Mouse (Mus musculus): ENCODE measurements around the gene Il2rb. TPM values are rescaled to one million over a fixed set of nuclear protein-coding genes. Genes with fewer than 3 reads are reported as not detected.

Il2rb gene
- total and polyA plus RNA-seq, 3 experiments: 0.04 TPM; not detected in 2

DNA sequence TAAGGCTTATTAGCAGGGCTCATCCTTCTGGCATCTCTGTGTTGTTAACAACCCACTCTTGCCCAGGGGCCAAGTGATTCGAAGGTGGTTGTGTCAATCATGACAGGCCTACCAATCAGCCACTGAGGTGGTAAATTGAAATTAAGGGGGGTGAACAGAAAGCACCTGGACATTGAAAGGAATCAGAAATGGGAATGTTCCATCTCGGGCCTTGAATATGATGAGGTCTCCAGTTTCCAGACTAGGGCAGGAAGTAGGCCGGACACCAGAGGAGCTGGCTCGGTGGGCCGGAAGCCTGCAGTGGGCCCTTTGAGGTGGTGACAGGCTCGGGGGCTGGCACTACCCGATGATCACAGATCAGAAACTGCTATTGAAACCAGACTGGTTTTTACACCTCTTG, 32.9 kb upstream of the Il2rb start:
- peak; percentile 58 for DNase-seq (ENCODE audit: low read depth, low spot score)
- Histone ChIP-seq H3K9ac (ENCODE audit: control insufficient read depth, low read depth, low read length, poor library complexity, severe bottlenecking) (no peak overlapping the region), H3K9me3 (replicated peaks; ENCODE audit: insufficient read depth, low read length) (no peaks in the 10 kb centered on the region), H3K4me3 (ENCODE audit: control insufficient read depth in 1 of 2, insufficient read depth in 1 of 2, low read depth in 2 of 2, low read length in 2 of 2) (0 out of 4 replicates have a peak overlapping the region, but pooled peaks of 1 of the 2 experiments have one; percentile 19), H3K36me3 (ENCODE audit: control insufficient read depth in 1 of 2, insufficient read depth in 2 of 2, low read length in 2 of 2) (peaks cover 0 to 3% of the 10 kb centered on the region in 2 experiments; a peak in 1 of 4 replicates), H3K27ac (ENCODE audit: control insufficient read depth, low read depth, low read length) (no peak overlapping the region), H3K4me1 (ENCODE audit: control insufficient read depth in 1 of 2, insufficient read depth in 2 of 2, low read length in 2 of 2) (no peaks in the 10 kb centered on the region; a peak in 1 of 4 replicates), H3K27me3 (ENCODE audit: control insufficient read depth in 1 of 2, insufficient read depth in 2 of 2, low read length in 2 of 2) (peaks cover 1 to 2% of the 10 kb centered on the region in 2 experiments; a peak in 2 of 4 replicates), H3K79me2 (ENCODE audit: control insufficient read depth, insufficient read depth, low read length, poor library complexity) (no peaks in the 10 kb centered on the region)
- TF ChIP-seq ELF1 (IDR thresholded peaks at IDR 0.05; ENCODE audit: low read depth, low read length) (no peak), MYB (IDR thresholded peaks at IDR 0.05; ENCODE audit: low read depth, low read length) (no peak), SMC3 (IDR thresholded peaks at IDR 0.05; ENCODE audit: low read depth, low read length) (no peak), TBP (IDR thresholded peaks at IDR 0.05; ENCODE audit: low read depth, low read length) (no peak), MAZ (IDR thresholded peaks at IDR 0.05; ENCODE audit: low read depth, low read length) (no peak), MYC (IDR thresholded peaks at IDR 0.05; ENCODE audit: low read depth, low read length) (no peak), ETS1 (IDR thresholded peaks at IDR 0.05; ENCODE audit: low read depth, low read length) (no peak), POLR2AphosphoS2 (IDR thresholded peaks at IDR 0.05; ENCODE audit: low read length) (no peak), MAX (IDR thresholded peaks at IDR 0.05; ENCODE audit: low read length) (no peak), KAT2A (conservative IDR thresholded peaks at IDR 0.05; ENCODE audit: low read depth, low read length) (no peak), MXI1 (IDR thresholded peaks at IDR 0.05; ENCODE audit: low read depth, low read length) (no peak), USF2 (IDR thresholded peaks at IDR 0.05; ENCODE audit: borderline replicate concordance in 1 of 2, insufficient read depth in 1 of 2, low read depth in 1 of 2, low read length in 2 of 2) (no peak), MAFK (IDR thresholded peaks at IDR 0.05; ENCODE audit: borderline replicate concordance, low read depth, low read length) (no peak), CHD2 (IDR thresholded peaks at IDR 0.05; ENCODE audit: low read length) (no peak), GATA1 (IDR thresholded peaks at IDR 0.05; ENCODE audit: low read depth, low read length) (no peak), USF1 (IDR thresholded peaks at IDR 0.05; ENCODE audit: low read depth, low read length) (no peak), CTCF (IDR thresholded peaks at IDR 0.05 in 2 of 3, conservative IDR thresholded peaks at IDR 0.05 in 1 of 3; ENCODE audit: control insufficient read depth in 1 of 3, insufficient read depth in 1 of 3, low read depth in 2 of 3, low read length in 3 of 3, poor library complexity in 1 of 3, severe bottlenecking in 1 of 3) (no peak)

DNA sequence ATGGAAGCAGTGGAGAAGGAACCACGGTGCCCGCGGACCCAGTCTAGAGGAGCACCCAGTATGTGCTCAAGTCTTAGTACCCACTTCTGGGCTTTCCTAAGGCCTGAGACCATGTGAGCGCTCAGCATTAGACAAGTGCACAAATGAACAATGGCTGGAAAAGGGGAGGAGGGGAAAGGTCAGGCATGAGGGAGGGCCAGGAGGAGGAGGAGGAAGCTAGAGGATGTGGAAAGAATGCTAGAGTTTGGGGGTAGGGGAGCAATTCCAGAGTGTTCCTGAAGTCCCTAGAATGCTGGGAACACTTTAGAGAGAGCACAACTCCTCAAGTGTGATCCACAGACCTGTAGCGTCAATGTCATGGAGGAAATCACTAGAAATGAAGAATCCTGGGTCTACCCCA, 29.1 kb upstream of the Il2rb start:
- H3K4me1 ChIP-seq (ENCODE audit: control insufficient read depth in 1 of 2, insufficient read depth in 2 of 2, low read length in 2 of 2): peaks cover 0 to 5% of the 10 kb centered on the region in 2 experiments; a peak in 2 of 4 replicates
- no peaks in the 10 kb centered on the region; a peak in 1 of 4 replicates for H3K27me3 ChIP-seq (ENCODE audit: control insufficient read depth in 1 of 2, insufficient read depth in 2 of 2, low read length in 2 of 2)
- H3K27ac ChIP-seq (ENCODE audit: control insufficient read depth, low read depth, low read length): no peak overlapping the region
- H3K9ac ChIP-seq (ENCODE audit: control insufficient read depth, low read depth, low read length, poor library complexity, severe bottlenecking): no peak overlapping the region
- H3K36me3 ChIP-seq (ENCODE audit: control insufficient read depth in 1 of 2, insufficient read depth in 2 of 2, low read length in 2 of 2): no peaks in the 10 kb centered on the region; a peak in 1 of 4 replicates
- no peaks in the 10 kb centered on the region for H3K79me2 ChIP-seq (ENCODE audit: control insufficient read depth, insufficient read depth, low read length, poor library complexity)
- no peaks in the 10 kb centered on the region for H3K9me3 ChIP-seq (replicated peaks; ENCODE audit: insufficient read depth, low read length)
- H3K4me3 ChIP-seq (ENCODE audit: control insufficient read depth in 1 of 2, insufficient read depth in 1 of 2, low read depth in 2 of 2, low read length in 2 of 2): no peak overlapping the region
- TF ChIP-seq MAZ (IDR thresholded peaks at IDR 0.05; ENCODE audit: low read depth, low read length) (no peak), POLR2AphosphoS2 (IDR thresholded peaks at IDR 0.05; ENCODE audit: low read length) (no peak), USF1 (IDR thresholded peaks at IDR 0.05; ENCODE audit: low read depth, low read length) (no peak), RAD21 (IDR thresholded peaks at IDR 0.05; ENCODE audit: low read depth, low read length) (no peak), RCOR1 (IDR thresholded peaks at IDR 0.05; ENCODE audit: low read depth, low read length) (no peak), BHLHE40 (IDR thresholded peaks at IDR 0.05; ENCODE audit: borderline replicate concordance, low read depth, low read length) (no peak)
- no peak for DNase-seq (ENCODE audit: low read depth, low spot score)

All from MEL (cell line).